Mouse (Mus musculus): Measurements from ENCODE around the gene Irak2. TPM values are rescaled to one million over a fixed set of nuclear protein-coding genes. Genes with fewer than 3 reads are reported as not detected.
A peak's percentile ranks its signal among the peaks of the same experiment; 100 is the strongest.

The Irak2 gene
- polyA plus RNA-seq, 2 experiments = 4.9 to 27.0 TPM

GRCm38 (mm10) chr6:113714276-113714675 is 76.0 kb downstream of the Irak2 start:
- ATAC-seq (ENCODE audit: insufficient read depth) (no peak; the same call in 1 of the 2 replicates), DNase-seq (ENCODE audit: low read depth in 3 of 3, low spot score in 3 of 3) (no peak)
- no peak for TF ChIP-seq CTCF (IDR thresholded peaks at IDR 0.05; ENCODE audit: low read depth)
- no peak for TF ChIP-seq EP300 (IDR thresholded peaks at IDR 0.05; ENCODE audit: low read depth)
- Histone ChIP-seq H3K36me3 (replicated peaks; ENCODE audit: control insufficient read depth, insufficient read depth, low read depth) (peaks cover 62% of the 10 kb centered on the region), H3K4me1 (replicated peaks; ENCODE audit: control insufficient read depth in 2 of 2, insufficient read depth in 2 of 2, low read length in 1 of 2) (no peaks in the 10 kb centered on the region; a peak in 1 of 4 replicates), H3K9me3 (ENCODE audit: control insufficient read depth, low read length) (no peaks in the 10 kb centered on the region), H3K4me2 (ENCODE audit: low read depth) (no peak overlapping the region), H3K9ac (replicated peaks) (no peak overlapping the region), H3K27me3 (ENCODE audit: control insufficient read depth, insufficient read depth, low read length) (no peaks in the 10 kb centered on the region), H3K4me3 (ENCODE audit: insufficient read depth in 1 of 2, low read depth in 2 of 2, low read length in 2 of 2) (no peak overlapping the region), H3K27ac (no peak overlapping the region)
- WGBS (ENCODE audit: insufficient replicate concordance) = 71% methylated on average over 2 of the region's 2 CpGs

GRCm38 (mm10) chr6:113714797-113715196 is 76.5 kb downstream of the Irak2 start:
- Histone ChIP-seq H3K4me2 (ENCODE audit: low read depth) (no peak overlapping the region), H3K36me3 (replicated peaks; ENCODE audit: control insufficient read depth, insufficient read depth, low read depth) (peaks cover 62% of the 10 kb centered on the region), H3K4me1 (replicated peaks; ENCODE audit: control insufficient read depth in 2 of 2, insufficient read depth in 2 of 2, low read length in 1 of 2) (no peaks in the 10 kb centered on the region; a peak in 2 of 4 replicates), H3K27me3 (ENCODE audit: control insufficient read depth, insufficient read depth, low read length) (no peaks in the 10 kb centered on the region), H3K27ac (no peak overlapping the region), H3K4me3 (ENCODE audit: insufficient read depth in 1 of 2, low read depth in 2 of 2, low read length in 2 of 2) (no peak overlapping the region), H3K9me3 (ENCODE audit: control insufficient read depth, low read length) (no peaks in the 10 kb centered on the region), H3K9ac (replicated peaks) (no peak overlapping the region)
- TF ChIP-seq CTCF (IDR thresholded peaks at IDR 0.05; ENCODE audit: low read depth) (no peak), EP300 (IDR thresholded peaks at IDR 0.05; ENCODE audit: low read depth) (no peak)
- ATAC-seq (ENCODE audit: insufficient read depth) (no peak), DNase-seq (ENCODE audit: low read depth in 3 of 3, low spot score in 3 of 3) (no peak)
- 63% methylated on average over 1 of the region's 1 CpGs for WGBS (ENCODE audit: insufficient replicate concordance)

- Histone ChIP-seq H3K4me3 (ENCODE audit: insufficient read depth in 1 of 2, low read depth in 2 of 2, low read length in 2 of 2) (no peak overlapping the region), H3K27ac (no peak overlapping the region), H3K36me3 (replicated peaks; ENCODE audit: control insufficient read depth, insufficient read depth, low read depth) (peaks cover 34% of the 10 kb centered on the region), H3K9ac (replicated peaks) (no peak overlapping the region), H3K4me2 (ENCODE audit: low read depth) (no peak overlapping the region), H3K9me3 (ENCODE audit: control insufficient read depth, low read length) (no peaks in the 10 kb centered on the region), H3K4me1 (replicated peaks; ENCODE audit: control insufficient read depth in 2 of 2, insufficient read depth in 2 of 2, low read length in 1 of 2) (peaks cover 0 to 3% of the 10 kb centered on the region in 2 experiments; a peak in 3 of 4 replicates), H3K27me3 (ENCODE audit: control insufficient read depth, insufficient read depth, low read length) (no peaks in the 10 kb centered on the region)
- 82% methylated on average over 3 of the region's 3 CpGs for WGBS (ENCODE audit: insufficient replicate concordance)
- no peak for DNase-seq (ENCODE audit: low read depth in 3 of 3, low spot score in 3 of 3)
- TF ChIP-seq CTCF (IDR thresholded peaks at IDR 0.05; ENCODE audit: low read depth) (no peak), EP300 (IDR thresholded peaks at IDR 0.05; ENCODE audit: low read depth) (no peak)
- ATAC-seq (ENCODE audit: insufficient read depth) = no peak
These were observed 79.3 kb downstream of the Irak2 start for GRCm38 (mm10) chr6:113717541-113717940.

GRCm38 (mm10) chr6:113719878-113720277 is 81.6 kb downstream of the Irak2 start, which contains the start of gene Ghrl:
Ghrl (minus strand) TSS chr6:113719880.
- DNase-seq (ENCODE audit: low read depth in 3 of 3, low spot score in 3 of 3) = no peak
- H3K36me3 ChIP-seq (replicated peaks; ENCODE audit: control insufficient read depth, insufficient read depth, low read depth) = peaks cover 22% of the 10 kb centered on the region

GRCm38 (mm10) chr6:113721061-113721460 is 82.8 kb downstream of the Irak2 start:
- no peak overlapping the region for H3K4me3 ChIP-seq (ENCODE audit: insufficient read depth in 1 of 2, low read depth in 2 of 2, low read length in 2 of 2)
- H3K27ac ChIP-seq = no peak overlapping the region
- 76% methylated on average over 4 of the region's 4 CpGs for WGBS (ENCODE audit: insufficient replicate concordance)
- peaks cover 0 to 3% of the 10 kb centered on the region in 2 experiments; a peak in 2 of 4 replicates for H3K4me1 ChIP-seq (replicated peaks; ENCODE audit: control insufficient read depth in 2 of 2, insufficient read depth in 2 of 2, low read length in 1 of 2)
- H3K4me2 ChIP-seq (ENCODE audit: low read depth) = no peak overlapping the region
- TF ChIP-seq EP300 (IDR thresholded peaks at IDR 0.05; ENCODE audit: low read depth) (no peak), CTCF (IDR thresholded peaks at IDR 0.05; ENCODE audit: low read depth) (no peak)
- no peaks in the 10 kb centered on the region for H3K9me3 ChIP-seq (ENCODE audit: control insufficient read depth, low read length)
- no peaks in the 10 kb centered on the region for H3K27me3 ChIP-seq (ENCODE audit: control insufficient read depth, insufficient read depth, low read length)
- DNase-seq (ENCODE audit: low read depth in 3 of 3, low spot score in 3 of 3) (no peak), ATAC-seq (ENCODE audit: insufficient read depth) (peak; percentile 58)
- peaks cover 26% of the 10 kb centered on the region for H3K36me3 ChIP-seq (replicated peaks; ENCODE audit: control insufficient read depth, insufficient read depth, low read depth)
- no peak overlapping the region for H3K9ac ChIP-seq (replicated peaks)

More at GRCm38 (mm10) chr6:113719878-113720277, 81.6 kb downstream of the Irak2 start, which contains the start of gene Ghrl:
- H3K27ac ChIP-seq = no peak within 1 kb of the TSS
- H3K4me2 ChIP-seq (ENCODE audit: low read depth) = no peak within 1 kb of the TSS
- no peaks in the 10 kb centered on the region for H3K9me3 ChIP-seq (ENCODE audit: control insufficient read depth, low read length)
- H3K4me3 ChIP-seq (ENCODE audit: insufficient read depth in 1 of 2, low read depth in 2 of 2, low read length in 2 of 2) = no peak within 1 kb of the TSS
- peaks cover 0 to 3% of the 10 kb centered on the region in 2 experiments; a peak in 2 of 4 replicates for H3K4me1 ChIP-seq (replicated peaks; ENCODE audit: control insufficient read depth in 2 of 2, insufficient read depth in 2 of 2, low read length in 1 of 2)
- TF ChIP-seq EP300 (IDR thresholded peaks at IDR 0.05; ENCODE audit: low read depth) = no peak
- ATAC-seq (ENCODE audit: insufficient read depth) = no peak
- H3K27me3 ChIP-seq (ENCODE audit: control insufficient read depth, insufficient read depth, low read length) = no peaks in the 10 kb centered on the region
- WGBS (ENCODE audit: insufficient replicate concordance) = 75% methylated on average over 3 of the region's 3 CpGs
- H3K9ac ChIP-seq (replicated peaks) = no peak within 1 kb of the TSS
